Mouse (Mus musculus): Measurements from ENCODE around the gene Hmgb2. TPM values are rescaled to one million over a fixed set of nuclear protein-coding genes. Genes with fewer than 3 reads are reported as not detected.
"Not testable (repeated sequence)": the region's sequence is repeated elsewhere in the genome, so short reads cannot be mapped to it uniquely, and the experiment has no call there.

The Hmgb2 gene
- polyA plus RNA-seq, 1 experiment from 2014 or later: 94.8 TPM

DNA sequence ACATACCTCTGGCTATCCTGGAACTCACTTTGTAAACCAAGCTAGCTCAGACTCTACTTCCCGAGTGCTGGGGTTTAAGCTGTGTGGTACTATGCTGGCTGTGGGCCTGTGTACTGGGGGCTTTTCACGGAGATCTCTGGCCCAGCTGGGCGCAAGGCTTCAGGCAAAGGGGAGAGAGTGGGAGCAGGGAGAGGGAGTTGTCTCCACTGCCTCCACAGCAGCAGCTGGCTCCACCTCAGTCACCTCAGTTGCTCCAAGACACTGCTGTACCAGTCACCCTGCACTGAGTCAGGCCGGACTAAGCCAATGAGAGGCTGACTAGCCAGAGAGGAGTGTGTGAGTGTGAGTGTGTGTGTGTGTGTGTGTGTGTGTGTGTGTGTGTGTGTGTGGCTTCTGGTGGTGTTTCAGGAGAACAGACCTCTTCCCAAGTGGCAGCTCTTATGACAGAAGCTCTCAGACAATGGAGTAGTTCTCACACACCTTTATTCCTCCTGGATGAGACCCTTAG lies 4.1 kb upstream of the Hmgb2 start:
- 91% methylated on average over 4 of the region's 4 CpGs for WGBS
- Histone ChIP-seq H3K27me3 (replicated peaks; ENCODE audit: insufficient read depth, low read length) (no peaks in the 10 kb centered on the region), H3K4me1 (ENCODE audit: insufficient read depth, low read depth, low read length) (no peaks in the 10 kb centered on the region), H3K4me3 (ENCODE audit: low read depth, low read length) (no peak overlapping the region), H3K36me3 (ENCODE audit: insufficient read depth, low read length) (no peaks in the 10 kb centered on the region), H3K9me3 (ENCODE audit: low read length) (no peaks in the 10 kb centered on the region), H3K9ac (replicated peaks; ENCODE audit: low read depth) (no peak overlapping the region), H3K27ac (ENCODE audit: low read length) (no peak overlapping the region), H3K4me2 (replicated peaks; ENCODE audit: low read depth, low read length) (no peak overlapping the region)
- TF ChIP-seq EP300 (IDR thresholded peaks at IDR 0.05): no peak
- no peak for TF ChIP-seq CTCF (IDR thresholded peaks at IDR 0.05)
- no peak for DNase-seq (ENCODE audit: low spot score)
- ATAC-seq: no peak

DNA sequence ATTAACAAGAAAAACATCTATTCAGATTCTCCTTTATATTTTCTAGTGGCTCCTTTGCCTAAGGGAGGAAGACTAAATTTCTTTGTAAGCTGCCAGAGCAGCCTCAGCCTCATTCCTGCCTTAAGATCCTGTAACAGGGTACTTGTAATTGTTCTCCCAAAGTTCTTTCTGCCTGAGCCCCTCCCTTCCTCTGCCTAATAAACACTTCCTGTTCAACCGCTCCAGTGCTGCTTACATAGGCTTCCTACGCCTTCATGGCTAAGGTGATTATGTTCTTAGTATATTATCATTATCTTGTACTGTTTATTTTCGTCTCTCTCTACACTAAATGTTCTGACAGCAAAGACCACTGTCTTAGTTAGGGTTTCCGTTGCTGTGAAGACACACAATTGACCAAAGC lies 3.0 kb upstream of the Hmgb2 start:
- DNase-seq (ENCODE audit: low spot score) (peak; percentile 75), ATAC-seq (no peak)
- Histone ChIP-seq H3K9ac (replicated peaks; ENCODE audit: low read depth) (no peak overlapping the region), H3K4me3 (ENCODE audit: low read depth, low read length) (no peak overlapping the region), H3K36me3 (ENCODE audit: insufficient read depth, low read length) (no peaks in the 10 kb centered on the region), H3K4me1 (ENCODE audit: insufficient read depth, low read depth, low read length) (peaks cover 2% of the 10 kb centered on the region; the same call in 1 of the 2 replicates), H3K9me3 (ENCODE audit: low read length) (no peaks in the 10 kb centered on the region), H3K27ac (ENCODE audit: low read length) (no peak overlapping the region), H3K4me2 (replicated peaks; ENCODE audit: low read depth, low read length) (no peak overlapping the region), H3K27me3 (replicated peaks; ENCODE audit: insufficient read depth, low read length) (no peaks in the 10 kb centered on the region)
- TF ChIP-seq CTCF (IDR thresholded peaks at IDR 0.05) (no peak), EP300 (IDR thresholded peaks at IDR 0.05) (peak; percentile 93)
- WGBS: 45% methylated on average over 4 of the region's 4 CpGs

DNA sequence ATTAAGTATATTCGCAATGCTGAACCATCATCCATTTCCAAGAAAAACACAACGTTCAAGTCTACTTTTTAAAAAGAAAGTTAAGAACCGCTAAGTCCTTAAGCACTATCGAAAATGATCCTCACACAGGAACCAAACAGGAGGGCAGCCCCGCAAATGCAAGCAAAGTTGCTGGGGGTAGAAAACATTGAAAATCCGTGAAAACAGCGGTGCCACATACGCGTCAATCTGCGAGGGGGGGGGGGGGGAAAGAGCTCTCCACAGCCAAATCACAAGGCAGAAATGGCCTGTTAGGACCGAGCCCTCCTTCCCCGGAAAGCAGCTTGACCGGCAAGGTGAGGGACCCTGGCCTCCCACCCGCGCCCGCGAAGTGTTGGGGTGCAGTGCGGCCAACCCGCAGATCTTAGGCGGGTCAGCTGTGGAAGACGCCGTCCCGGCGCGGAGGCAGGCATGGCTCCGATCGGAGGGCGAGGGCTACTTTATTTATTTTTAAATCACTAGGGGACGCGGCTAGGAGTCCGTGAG lies 854 bp upstream of the Hmgb2 start:
- Histone ChIP-seq H3K36me3 (ENCODE audit: insufficient read depth, low read length) (0 out of 2 replicates have a peak, but pooled peaks cover 5% of the 10 kb centered on the region), H3K4me3 (ENCODE audit: low read depth, low read length) (peak overlapping the region; percentile 69), H3K27ac (ENCODE audit: low read length) (peak overlapping the region; percentile 11; the same call in 1 of the 2 replicates), H3K4me2 (replicated peaks; ENCODE audit: low read depth, low read length) (peak overlapping the region; percentile 98), H3K27me3 (replicated peaks; ENCODE audit: insufficient read depth, low read length) (no peaks in the 10 kb centered on the region), H3K9ac (replicated peaks; ENCODE audit: low read depth) (peak overlapping the region; percentile 51), H3K9me3 (ENCODE audit: low read length) (no peaks in the 10 kb centered on the region), H3K4me1 (ENCODE audit: insufficient read depth, low read depth, low read length) (peaks cover 3% of the 10 kb centered on the region; the same call in 1 of the 2 replicates)
- ATAC-seq: no peak
- no peak for DNase-seq (ENCODE audit: low spot score)
- WGBS: under 1% methylated on average over 26 of the region's 31 CpGs
- no peak for TF ChIP-seq EP300 (IDR thresholded peaks at IDR 0.05)
- TF ChIP-seq CTCF (IDR thresholded peaks at IDR 0.05): no peak

DNA sequence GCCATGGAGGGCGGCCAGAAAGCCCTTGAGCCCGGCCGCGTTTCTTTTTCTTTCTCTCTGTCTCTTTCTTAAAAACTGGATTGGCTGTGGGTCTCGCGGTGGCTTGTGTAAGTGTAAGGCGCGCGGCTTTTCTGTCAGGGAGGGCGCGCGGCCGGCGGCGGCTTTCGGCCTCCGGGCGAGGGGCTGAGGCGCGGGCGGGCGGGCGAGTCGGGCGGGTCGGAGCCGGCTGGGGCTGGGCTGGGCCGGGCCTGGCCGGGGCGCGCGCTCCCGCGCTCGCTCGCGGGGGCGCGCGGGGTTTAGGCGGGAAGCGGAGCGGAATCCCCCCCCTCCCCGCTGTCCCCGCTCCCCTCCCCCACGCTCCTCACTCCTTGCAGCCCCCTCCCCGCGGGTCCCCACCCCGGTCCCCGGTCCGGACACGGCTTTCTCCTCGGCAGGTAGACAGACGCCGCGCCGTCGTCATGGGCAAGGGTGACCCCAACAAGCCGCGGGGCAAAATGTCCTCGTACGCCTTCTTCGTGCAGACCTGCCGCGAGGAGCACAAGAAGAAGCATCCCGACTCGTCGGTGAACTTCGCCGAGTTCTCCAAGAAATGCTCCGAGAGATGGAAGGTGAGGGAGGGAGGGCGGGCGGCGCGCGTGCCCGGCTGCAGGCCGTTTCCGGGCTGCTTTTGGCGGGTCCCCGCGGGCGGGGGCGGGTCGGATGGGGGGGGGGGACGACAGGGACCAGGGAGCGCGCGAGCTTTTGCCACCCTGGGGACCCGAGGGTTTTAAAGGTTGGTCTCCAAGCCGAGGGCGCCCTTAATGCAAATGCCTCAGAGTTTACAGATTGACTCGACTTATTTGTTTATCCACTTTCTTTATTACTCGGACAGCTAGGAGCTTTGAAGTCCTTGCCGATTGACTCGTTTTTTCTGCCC lies 692 bp downstream of the Hmgb2 start:
- H3K36me3 ChIP-seq (ENCODE audit: insufficient read depth, low read length): 0 out of 2 replicates have a peak, but pooled peaks cover 5% of the 10 kb centered on the region
- peak overlapping the region; percentile 67 for H3K4me2 ChIP-seq (replicated peaks; ENCODE audit: low read depth, low read length)
- peak overlapping the region; percentile 100 for H3K27ac ChIP-seq (ENCODE audit: low read length)
- peak overlapping the region; percentile 94 for H3K4me3 ChIP-seq (ENCODE audit: low read depth, low read length)
- 1% methylated on average over 31 of the region's 96 CpGs for WGBS
- no peaks in the 10 kb centered on the region for H3K9me3 ChIP-seq (ENCODE audit: low read length)
- ATAC-seq: peak; percentile 56
- peak; percentile 41 for DNase-seq (ENCODE audit: low spot score)
- H3K9ac ChIP-seq (replicated peaks; ENCODE audit: low read depth): peak overlapping the region; percentile 99
- no peaks in the 10 kb centered on the region for H3K27me3 ChIP-seq (replicated peaks; ENCODE audit: insufficient read depth, low read length)
- peaks cover 3% of the 10 kb centered on the region; the same call in 1 of the 2 replicates for H3K4me1 ChIP-seq (ENCODE audit: insufficient read depth, low read depth, low read length)
- TF ChIP-seq EP300 (IDR thresholded peaks at IDR 0.05) (no peak), CTCF (IDR thresholded peaks at IDR 0.05) (no peak)

DNA sequence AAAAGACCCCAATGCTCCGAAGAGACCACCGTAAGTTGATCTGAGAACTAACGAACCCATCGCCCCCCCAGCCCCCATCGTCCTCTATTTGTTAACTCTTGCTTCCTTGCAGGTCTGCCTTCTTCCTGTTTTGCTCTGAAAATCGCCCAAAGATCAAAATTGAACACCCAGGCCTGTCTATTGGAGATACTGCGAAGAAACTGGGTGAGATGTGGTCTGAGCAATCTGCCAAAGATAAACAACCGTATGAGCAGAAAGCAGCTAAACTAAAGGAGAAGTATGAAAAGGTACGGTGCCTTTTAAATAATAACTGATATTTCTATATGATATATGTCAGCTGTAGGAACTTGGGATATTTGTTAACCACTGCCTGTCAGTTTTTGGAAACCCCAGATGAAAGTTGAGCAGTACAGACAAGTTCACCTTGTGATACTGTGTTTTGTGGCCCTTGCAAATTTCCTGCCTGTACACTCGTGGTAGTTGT lies 1.5 kb downstream of the Hmgb2 start:
- peak overlapping the region; percentile 67 for H3K4me2 ChIP-seq (replicated peaks; ENCODE audit: low read depth, low read length)
- ATAC-seq; H3K27me3 ChIP-seq (replicated peaks; ENCODE audit: insufficient read depth, low read length); H3K36me3 ChIP-seq (ENCODE audit: insufficient read depth, low read length); H3K9me3 ChIP-seq (ENCODE audit: low read length); H3K9ac ChIP-seq (replicated peaks; ENCODE audit: low read depth); H3K27ac ChIP-seq (ENCODE audit: low read length); DNase-seq (ENCODE audit: low spot score); H3K4me1 ChIP-seq (ENCODE audit: insufficient read depth, low read depth, low read length): not testable (repeated sequence)
- 2% methylated on average over 9 of the region's 10 CpGs for WGBS
- peak overlapping the region; percentile 94 for H3K4me3 ChIP-seq (ENCODE audit: low read depth, low read length)

GRCm38 (mm10) chr8:57516685-57517084 lies 5.0 kb downstream of the Hmgb2 start:
- H3K27ac ChIP-seq (ENCODE audit: low read length); H3K9me3 ChIP-seq (ENCODE audit: low read length); H3K4me3 ChIP-seq (ENCODE audit: low read depth, low read length); H3K27me3 ChIP-seq (replicated peaks; ENCODE audit: insufficient read depth, low read length); H3K4me2 ChIP-seq (replicated peaks; ENCODE audit: low read depth, low read length); DNase-seq (ENCODE audit: low spot score); H3K4me1 ChIP-seq (ENCODE audit: insufficient read depth, low read depth, low read length); H3K36me3 ChIP-seq (ENCODE audit: insufficient read depth, low read length); H3K9ac ChIP-seq (replicated peaks; ENCODE audit: low read depth); ATAC-seq: not testable (repeated sequence)
- 84% methylated on average over 4 of the region's 5 CpGs for WGBS
